Mouse (Mus musculus) cerebellum, adult 9-10 months (tissue): ENCODE results near the gene Tcf20.

Experiments
- DNase-seq: peaks from one replicate; pipeline ENCODE4 v3.0.0; 2022

Tcf20 gene

DNA sequence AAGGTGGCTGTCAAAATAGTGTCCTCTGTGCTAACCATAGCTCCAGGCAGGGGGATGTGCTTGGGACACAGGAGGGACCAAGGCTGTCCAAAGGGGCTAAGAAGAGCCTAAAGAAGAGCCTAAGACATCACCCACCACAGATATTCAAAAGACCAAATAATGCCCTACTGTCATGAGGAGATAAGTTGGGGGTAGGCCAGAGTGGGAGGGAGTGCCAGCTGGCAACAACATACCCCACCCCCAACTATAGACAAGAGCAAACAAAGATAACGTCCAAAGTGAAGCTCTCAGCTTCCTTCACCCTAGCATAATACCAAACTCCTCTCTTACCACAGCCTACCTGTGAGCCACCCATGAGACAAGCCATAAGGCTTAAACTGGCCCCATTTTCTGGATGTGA is 66.1 kb downstream of the Tcf20 start:
- no peak for DNase-seq

DNA sequence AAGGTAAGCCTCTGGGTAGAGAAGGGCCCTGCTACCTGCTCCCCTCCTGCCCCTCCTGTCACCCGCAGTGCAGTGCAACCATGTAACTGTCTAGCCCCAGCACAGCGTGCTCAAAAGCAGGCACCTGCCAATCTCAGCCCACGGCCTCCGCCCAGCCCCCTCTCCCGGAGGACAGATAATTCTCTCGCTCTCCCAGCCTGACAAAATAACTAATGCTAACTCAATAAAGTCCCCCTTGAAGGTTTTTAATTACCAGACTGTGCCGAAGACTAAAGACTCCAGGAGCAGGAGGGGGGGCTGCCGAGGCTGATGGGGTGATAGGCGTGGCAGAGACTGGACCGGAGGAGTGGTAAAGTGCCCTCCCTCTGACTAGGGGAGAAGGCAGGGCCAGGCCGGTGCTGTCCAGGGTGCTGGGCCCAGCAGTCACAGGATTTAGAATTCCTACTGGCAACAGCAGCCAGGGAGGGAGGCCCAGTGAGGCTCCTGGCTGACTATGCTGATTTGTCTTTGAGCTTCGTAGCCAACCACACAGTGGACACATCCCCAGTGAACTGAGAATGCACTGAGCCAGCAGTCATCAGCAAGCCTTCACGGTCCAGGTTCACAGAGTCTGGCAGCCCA is 66.7 kb downstream of the Tcf20 start:
- no peak for DNase-seq

GRCm38 (mm10) chr15:82917965-82918364 is 69.7 kb downstream of the Tcf20 start:
- no peak for DNase-seq

DNA sequence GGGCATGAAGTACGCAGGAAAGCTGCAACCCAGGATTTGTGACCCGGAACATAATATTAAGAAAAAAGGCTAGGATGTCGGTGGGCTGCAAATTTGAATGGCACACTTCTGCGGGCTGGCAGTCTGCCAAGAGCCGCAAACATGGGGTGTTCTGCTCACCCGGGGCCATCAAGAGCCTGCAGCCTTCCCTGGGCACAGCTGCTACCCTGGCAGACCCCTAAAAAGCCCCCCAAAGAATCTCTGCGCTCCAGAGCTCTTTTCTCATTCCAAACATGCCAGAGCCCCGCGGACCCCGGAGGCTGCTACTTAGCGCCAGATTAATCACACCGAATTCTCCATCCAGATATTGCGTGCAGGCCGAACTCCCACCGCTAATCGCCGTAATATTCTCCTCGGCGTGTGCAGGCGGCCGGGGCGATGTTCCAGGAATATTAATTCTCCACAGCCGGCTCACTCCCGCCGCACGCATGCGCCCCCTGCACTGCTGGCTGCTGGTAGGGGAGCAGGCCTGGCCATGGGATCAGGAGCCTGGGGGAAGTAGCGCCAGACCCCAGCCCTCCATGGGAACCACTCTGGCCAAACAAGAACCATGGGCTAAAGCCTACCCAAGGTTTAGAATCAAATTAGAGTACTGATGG is 70.3 kb downstream of the Tcf20 start:
- no peak for DNase-seq

DNA sequence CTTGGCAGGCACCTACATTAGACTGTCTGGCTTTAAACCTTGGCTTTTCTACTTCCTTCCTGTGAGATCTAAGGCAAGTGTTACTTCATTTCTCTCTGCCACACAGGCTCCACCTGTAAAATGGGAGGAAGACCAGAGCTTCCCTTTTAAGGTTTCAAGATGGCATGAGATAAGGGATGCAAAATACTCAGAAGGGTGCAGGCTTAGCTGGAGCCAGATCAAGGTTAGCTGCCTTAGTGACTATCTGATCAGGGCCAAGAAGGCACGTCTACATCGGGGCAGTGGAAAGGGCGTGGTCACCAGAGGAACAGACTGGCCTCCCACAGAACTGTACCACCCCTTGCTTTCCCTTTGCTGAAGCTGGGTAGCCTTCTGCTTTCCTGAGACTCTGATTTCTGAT is 73.2 kb downstream of the Tcf20 start:
- DNase-seq = no peak

- no peak for DNase-seq
Measured at GRCm38 (mm10) chr15:82911965-82912337, 75.7 kb downstream of the Tcf20 start.

DNA sequence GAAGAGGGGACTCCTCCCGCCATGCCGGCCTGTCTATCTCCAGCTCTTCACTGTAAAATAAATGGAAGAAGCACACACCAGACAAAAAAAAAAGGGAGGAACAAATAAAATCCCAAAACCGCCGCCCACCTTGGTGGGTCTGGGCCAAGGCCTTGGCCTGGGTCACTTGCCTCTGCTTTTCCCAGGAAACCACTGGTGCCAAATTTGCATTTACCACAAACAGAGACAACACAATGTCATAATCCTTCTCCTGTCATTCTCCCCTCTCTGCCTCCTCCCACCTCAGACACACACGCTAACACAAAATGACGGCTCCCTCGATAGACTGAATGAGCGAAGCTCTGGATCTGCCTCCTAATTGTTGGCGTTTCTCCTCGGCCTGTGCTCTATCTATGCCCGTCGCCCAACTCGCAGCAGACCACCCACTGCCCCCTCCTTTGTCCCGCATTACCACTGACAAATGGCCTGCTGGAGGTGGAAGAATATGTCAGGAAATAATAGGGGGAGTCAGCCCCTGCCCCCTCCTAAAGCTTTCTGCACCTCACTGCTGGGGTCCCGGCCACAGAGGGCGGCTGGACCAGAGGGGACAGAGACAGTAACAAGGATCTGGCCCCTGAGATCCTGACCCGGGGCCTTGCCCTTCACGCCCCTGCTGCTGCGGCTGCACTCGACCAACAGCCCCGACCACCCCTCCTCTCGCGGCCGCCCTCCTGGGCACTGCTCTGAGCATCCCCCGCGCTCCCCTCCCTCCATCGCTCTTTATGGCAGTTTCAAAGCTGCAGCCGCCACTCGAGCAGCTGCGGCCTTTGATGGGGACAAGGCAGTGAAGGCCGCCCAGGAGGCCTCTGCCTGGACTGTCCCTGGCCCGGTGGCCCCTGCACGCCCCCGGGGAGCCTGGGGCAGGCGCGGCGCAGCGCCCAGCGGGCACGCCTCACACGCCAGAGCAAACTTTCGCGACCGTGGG is 76.4 kb downstream of the Tcf20 start:
- no peak for DNase-seq

DNA sequence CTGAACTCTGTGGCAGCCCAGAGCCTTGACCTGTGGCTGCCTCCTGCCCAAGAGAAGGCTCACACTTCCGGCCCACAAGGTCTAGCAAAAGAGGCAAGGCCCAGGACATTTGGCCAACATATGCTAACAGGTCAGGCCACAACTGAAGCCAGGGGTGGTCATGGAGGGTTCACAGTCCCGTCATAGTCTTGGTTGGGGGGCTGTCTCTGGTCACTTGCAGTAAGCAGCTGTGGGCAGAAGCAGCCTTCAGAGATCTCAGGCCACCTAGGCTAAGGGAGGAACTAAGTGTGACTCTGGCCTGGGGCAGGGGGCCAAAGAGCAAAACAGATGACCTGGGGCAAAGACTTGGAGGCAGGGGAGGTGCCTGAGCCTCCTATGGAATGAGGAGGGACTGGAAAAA is 77.1 kb downstream of the Tcf20 start:
- DNase-seq = no peak

DNA sequence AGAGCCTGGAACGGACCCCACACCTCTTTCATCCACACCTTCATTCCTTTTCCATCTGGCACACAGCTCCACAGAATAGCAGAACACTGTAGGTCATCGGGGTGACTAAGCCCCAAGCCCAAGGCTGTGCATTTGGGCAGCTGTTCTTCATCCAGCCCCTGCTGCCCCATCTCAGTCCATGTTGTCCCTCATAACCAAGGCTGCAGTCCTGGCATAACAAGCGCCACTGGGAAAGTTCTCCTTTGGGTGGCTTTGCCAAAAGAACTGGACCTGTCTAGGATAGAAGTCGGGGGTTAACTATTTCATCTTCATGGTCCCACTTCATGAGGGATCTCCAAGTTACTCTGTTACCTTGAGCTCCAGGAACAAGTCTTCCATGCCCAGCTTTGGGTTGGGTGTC is 77.9 kb downstream of the Tcf20 start:
- no peak for DNase-seq

GRCm38 (mm10) chr15:82908521-82908920 is 79.2 kb downstream of the Tcf20 start:
- DNase-seq = no peak

DNA sequence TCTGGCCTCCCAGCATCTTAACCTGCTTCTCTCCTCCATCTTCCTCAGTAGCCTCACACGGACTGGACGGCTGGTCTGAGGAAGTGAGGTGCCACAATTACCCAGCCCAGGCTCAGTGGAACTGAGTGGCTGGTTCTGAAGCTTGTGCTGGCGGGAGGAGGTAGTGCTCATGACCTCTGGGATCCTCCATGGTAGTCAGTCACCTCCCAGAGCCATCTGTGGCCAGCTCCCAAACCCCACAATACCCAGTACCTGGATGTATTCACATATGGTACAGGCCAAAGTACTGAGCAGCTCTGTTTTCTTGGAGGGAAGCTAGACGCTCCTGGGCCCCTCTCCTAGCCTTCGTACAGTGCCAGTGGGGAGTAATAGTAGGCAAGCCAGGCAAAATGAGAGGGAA is 80.4 kb downstream of the Tcf20 start:
- DNase-seq = no peak

GRCm38 (mm10) chr15:82906574-82907061 is 81.1 kb downstream of the Tcf20 start:
- no peak for DNase-seq

DNA sequence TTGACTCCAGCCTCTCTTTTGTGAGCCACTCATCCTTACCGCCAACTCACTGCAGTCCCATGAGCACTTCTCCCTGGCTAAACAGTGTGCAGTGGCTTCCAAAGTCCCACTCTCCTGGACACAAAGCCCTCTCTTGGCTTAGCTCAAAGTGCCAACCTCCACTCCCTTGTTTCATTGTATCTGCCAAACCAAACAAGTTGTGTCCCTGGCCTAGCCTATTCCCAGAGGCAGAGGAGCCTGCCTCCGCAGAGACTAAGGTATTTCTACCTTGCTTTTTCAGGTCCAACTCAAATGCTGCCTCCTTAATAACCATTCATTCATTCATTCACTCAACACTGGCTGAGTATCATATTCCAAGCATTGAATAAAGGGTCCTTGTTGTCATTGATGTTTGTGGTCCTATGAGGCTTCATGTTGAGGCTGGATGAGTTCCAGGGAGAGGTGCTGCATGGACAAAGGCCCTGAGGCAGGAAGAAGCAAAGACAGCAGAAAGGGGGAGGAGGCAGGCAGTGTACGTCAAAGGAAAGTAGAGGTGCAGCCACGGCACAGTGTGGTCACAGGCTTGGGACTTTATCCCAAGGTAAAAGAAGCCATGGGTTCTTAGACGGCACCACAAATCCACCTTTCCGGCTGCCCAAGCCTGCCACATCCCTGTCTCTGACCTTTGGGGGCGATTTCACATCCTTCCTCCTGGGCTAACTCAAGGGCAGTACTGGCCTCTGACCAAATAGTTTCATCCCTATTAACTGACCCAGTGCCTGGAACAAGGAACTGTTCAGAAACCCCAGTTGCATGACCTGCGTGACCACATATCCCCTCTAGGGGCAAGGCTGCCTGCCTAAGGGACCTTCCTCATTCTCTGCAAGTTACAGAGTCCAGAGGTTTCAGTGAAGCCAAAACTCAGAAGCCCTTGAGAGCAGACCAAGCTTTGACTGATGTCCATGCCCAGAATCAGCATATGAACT is 82.0 kb downstream of the Tcf20 start:
- DNase-seq = no peak

GRCm38 (mm10) chr15:82904526-82904925 is 83.1 kb downstream of the Tcf20 start:
- DNase-seq = no peak

DNA sequence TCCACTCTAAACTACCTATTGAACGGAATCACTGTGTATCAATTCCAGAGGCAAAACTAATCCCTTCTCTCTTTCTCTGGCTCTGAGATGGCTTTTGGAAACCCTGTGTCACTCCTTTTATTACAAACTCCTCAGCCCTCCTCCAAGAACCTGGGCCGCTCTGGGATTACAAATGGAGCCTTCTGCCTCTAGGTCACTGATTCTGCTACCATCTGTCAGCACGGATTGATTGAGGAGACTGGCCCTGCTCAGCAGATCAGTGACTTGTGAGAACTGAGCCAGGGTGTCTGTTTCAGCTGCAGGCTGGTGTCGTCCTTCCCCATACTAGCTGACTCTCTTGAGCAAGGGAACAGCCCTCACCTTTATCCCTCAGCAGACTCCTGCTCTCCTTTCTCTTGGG is 85.2 kb downstream of the Tcf20 start:
- no peak for DNase-seq

- DNase-seq = no peak
Measured at GRCm38 (mm10) chr15:82901306-82901705, 86.4 kb downstream of the Tcf20 start.

- no peak for DNase-seq
Measured at GRCm38 (mm10) chr15:82900331-82900730, 87.3 kb downstream of the Tcf20 start.

GRCm38 (mm10) chr15:82899676-82900301 is 87.9 kb downstream of the Tcf20 start:
- peak; percentile 80 for DNase-seq

GRCm38 (mm10) chr15:82898740-82899675 is 88.7 kb downstream of the Tcf20 start:
- peak; percentile 42 for DNase-seq

GRCm38 (mm10) chr15:82898141-82898739 is 89.4 kb downstream of the Tcf20 start:
- no peak for DNase-seq
